Mouse (Mus musculus) CD4-positive, CD25-positive, alpha-beta regulatory T cell, adult 4 months (primary cell): ENCODE data around the gene L2hgdh. TPM values are rescaled to one million over a fixed set of nuclear protein-coding genes. Genes with fewer than 3 reads are reported as not detected.

ENCODE experiments used
- ATAC-seq: one replicate; pipeline ENCODE4 v1.8.0; 2017
- polyA plus RNA-seq, 2 experiments: library from polyadenylated mRNA; unstranded; fragments of 100-300 nt; shearing (Covaris generic); gene quantifications; one replicate each; pipeline ENCODE4 v1.2.1; 2017

Gene L2hgdh
- polyA plus RNA-seq, 2 experiments from 2014 or later, result 3.1 TPM

GRCm38 (mm10) chr12:69729246-69729645 is 4.6 kb upstream of the L2hgdh start:
- no peak for ATAC-seq

GRCm38 (mm10) chr12:69724018-69724710 is 509 bp downstream of the L2hgdh start:
- peak; percentile 2 for ATAC-seq

DNA sequence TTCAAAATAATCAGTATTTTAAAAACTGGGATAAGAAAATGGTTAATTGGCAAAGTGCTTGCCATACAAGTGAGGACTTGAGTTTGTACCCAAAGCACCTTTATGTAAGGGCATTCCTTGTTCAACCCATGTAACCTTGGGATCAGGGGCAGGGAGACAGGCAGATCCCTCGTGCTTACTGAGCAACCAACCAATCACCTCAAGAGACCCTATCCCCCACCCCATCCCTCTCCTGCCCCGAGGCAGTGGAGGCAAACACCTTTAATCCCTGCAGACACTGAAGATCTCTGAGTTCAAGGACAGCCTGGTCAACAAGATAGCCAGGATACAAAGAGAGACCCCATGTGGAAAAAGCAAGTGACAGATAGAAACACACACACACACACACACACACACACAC is 1.3 kb downstream of the L2hgdh start:
- no peak for ATAC-seq

- no peak for ATAC-seq
These were observed 1.8 kb downstream of the L2hgdh start for GRCm38 (mm10) chr12:69722857-69723256.

- ATAC-seq, result no peak
These were observed 11.0 kb downstream of the L2hgdh start for GRCm38 (mm10) chr12:69713628-69714027.

DNA sequence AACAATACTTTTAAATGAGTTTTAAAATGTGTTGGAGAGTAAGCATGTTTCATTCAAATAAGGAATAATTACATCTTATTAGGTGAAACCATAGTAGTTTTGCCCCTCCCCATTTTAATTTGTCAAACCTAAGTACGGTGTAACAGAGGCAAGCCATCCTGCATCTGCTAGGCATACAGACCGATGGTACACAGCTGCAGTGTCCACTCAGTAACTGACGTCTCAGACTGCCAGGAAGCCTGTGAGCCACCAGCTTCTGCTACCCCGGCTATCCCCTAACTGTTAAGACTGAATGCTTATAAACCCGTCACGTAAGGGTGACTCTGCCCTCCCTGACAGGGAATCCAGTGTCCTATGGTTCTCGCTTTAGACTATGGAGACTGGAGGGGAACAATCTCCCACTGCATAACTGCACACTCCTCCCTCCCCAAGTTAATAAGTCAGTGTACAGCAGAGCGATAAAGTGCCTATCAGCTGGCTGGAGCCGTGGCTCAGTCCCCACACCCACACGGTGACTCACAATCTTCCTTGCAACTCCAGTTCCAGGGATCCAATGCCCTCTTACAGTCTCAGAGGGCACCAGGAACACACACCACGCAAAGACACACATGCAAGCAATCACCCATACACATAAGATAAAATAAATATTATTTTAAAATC is 19.7 kb downstream of the L2hgdh start:
- ATAC-seq, result no peak

DNA sequence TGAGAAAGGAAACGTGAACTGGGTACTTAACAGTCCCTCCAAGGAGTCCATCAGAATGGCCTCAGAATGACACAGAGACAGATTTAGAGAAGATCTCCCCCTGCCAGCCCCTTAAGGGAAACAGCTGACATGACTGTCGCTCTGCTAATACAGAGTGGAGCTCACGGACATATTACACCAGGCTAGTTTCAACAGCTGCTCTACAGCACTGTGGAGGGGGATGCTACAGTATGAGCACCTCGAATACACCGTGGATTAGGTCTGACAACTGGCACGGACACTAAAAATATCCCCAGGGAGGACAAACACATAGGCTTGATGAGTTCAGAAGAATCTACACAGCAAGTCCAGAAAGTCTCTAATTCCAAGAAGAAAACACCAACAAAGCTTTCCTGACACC is 26.3 kb downstream of the L2hgdh start:
- no peak for ATAC-seq

DNA sequence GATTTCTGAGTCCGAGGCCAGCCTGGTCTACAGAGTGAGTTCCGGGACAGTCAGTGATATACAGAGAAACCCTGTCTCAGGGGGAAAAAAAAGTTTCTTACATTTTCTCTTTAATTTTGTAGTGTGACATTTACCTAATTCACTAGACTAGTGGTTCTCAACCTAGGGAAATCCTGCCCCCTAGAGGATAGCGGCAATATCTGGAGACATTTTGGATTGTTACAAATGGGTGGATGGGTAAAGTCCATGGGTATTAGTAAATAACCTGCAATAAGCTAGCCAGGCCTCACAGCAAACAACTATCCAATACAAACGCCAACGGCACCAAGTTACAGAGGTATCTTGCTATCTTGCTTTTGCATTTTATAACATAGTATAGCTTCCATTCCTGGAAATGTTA is 27.9 kb downstream of the L2hgdh start:
- ATAC-seq, result peak; percentile 81

DNA sequence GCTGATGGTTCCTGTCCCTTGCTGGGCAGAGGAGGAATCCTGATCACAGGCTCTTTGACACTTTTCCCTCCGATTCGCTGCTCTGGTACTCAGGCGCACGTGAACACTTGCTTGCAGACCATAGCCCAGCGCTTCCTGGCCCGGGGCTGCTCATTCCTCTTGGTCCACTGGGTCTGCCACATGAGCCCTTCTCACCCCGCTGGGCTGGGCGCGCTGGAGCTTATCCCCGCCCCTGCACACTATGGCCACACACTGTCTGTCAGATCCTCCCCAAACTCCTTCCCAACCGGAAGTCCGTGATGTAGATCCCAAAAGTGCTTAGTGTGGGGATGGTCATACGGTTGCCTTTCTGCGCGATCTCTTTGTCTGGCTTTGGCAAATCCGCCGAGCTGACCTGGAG is 31.2 kb downstream of the L2hgdh start:
- ATAC-seq, result no peak

GRCm38 (mm10) chr12:69690714-69691113 is 34.0 kb downstream of the L2hgdh start:
- no peak for ATAC-seq

GRCm38 (mm10) chr12:69689094-69689493 is 35.6 kb downstream of the L2hgdh start:
- no peak for ATAC-seq

GRCm38 (mm10) chr12:69688368-69688767 is 36.3 kb downstream of the L2hgdh start:
- no peak for ATAC-seq

DNA sequence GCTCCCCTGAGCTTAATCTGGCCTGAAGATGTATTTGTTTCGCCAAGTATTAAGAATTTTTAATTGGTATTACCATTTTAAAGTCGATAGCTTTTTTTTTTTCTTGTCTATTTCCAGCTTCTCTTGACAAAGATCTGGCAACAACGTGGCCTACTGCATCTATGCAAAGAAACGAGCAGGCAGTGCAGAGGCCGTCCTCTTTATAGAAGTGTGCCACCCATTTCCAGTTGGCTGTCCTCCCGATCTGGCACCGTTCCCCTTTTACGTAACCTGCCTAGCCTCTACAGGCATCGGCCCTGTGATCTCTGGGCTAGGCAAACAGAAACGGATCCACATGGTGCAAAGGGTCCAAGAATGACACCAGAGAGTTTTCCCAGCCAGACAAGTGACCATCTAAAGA is 41.1 kb downstream of the L2hgdh start:
- ATAC-seq, result no peak

- ATAC-seq, result no peak
These were observed 41.8 kb downstream of the L2hgdh start for GRCm38 (mm10) chr12:69682788-69683419.

- ATAC-seq, result peak; percentile 40
These were observed 42.4 kb downstream of the L2hgdh start for GRCm38 (mm10) chr12:69682065-69682787.

GRCm38 (mm10) chr12:69681566-69682061 is 43.1 kb downstream of the L2hgdh start, which contains the start of gene Sos2:
Sos2 (minus strand) TSS chr12:69681852.
- ATAC-seq, result peak; percentile 22

- ATAC-seq, result peak; percentile 89
These were observed 43.8 kb downstream of the L2hgdh start for GRCm38 (mm10) chr12:69680635-69681565.

GRCm38 (mm10) chr12:69676157-69676556 is 48.5 kb downstream of the L2hgdh start:
- ATAC-seq, result no peak

GRCm38 (mm10) chr12:69674576-69675537 is 49.8 kb downstream of the L2hgdh start:
- no peak for ATAC-seq

DNA sequence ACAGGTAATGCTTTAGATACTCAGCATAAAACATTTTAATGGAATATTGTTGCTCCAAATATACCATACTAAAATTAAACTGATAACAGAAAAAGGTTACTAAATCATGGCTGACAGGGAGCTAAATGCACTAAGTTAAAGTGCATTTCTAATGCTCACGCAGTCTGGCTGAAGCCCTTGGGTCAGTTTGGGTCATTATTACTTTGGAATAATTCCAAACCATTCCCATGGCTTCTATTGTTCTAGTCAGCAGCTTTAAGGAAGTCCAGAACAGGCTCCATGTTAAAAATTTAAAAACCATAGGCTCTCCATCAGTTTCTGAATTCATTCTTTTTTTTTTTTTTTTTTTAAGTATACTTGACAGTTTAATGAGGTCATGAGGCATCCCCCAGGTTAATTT is 50.5 kb downstream of the L2hgdh start:
- no peak for ATAC-seq

DNA sequence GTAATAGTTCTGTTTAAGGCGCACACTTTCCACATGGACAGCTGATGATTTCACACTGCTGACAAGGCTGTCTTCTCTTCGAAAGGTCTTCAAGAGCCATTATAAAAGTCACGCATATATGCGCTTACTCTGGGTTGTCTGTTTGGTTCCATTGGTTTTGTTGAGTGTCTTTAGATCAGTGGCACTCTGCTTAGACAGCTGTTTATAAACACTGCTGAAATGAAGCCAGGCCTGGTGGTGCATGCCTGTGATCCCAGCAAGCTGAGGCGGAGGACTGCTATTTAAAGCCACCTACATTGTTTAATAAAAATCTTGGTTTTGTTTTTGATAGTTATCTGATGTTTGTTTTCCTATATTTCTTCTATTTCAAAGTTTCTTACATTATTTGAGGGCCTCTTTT is 58.0 kb downstream of the L2hgdh start:
- ATAC-seq, result no peak
